Mouse (Mus musculus) c-Kit-positive CD71-negative TER-119-negative erythroid progenitor cells, embryonic 14.5 days (primary cell): ENCODE results near the gene Trmt10c.
A peak's percentile ranks its signal among the peaks of the same experiment; 100 is the strongest.

Source experiments
- DNase-seq: peaks from one replicate; pipeline ENCODE4 v3.0.0-alpha.2; 2013; ENCODE audit warnings: low read depth

Trmt10c gene

GRCm38 (mm10) chr16:56038090-56038489 lies 471 bp upstream of the Trmt10c start:
- no peak for DNase-seq

- no peak for DNase-seq
Measured at GRCm38 (mm10) chr16:56036501-56036900, 1.1 kb downstream of the Trmt10c start.

GRCm38 (mm10) chr16:56034566-56034965 lies 3.1 kb downstream of the Trmt10c start:
- DNase-seq = no peak

GRCm38 (mm10) chr16:56029661-56030082 lies 7.9 kb downstream of the Trmt10c start, which contains the start of gene Pcnp:
Gene Pcnp (minus strand): TSS chr16:56029739.
- DNase-seq = peak; percentile 97

- DNase-seq = no peak
Measured at GRCm38 (mm10) chr16:56028722-56029551, 8.7 kb downstream of the Trmt10c start.

- no peak for DNase-seq
Measured at GRCm38 (mm10) chr16:56027854-56028629, 9.6 kb downstream of the Trmt10c start.

GRCm38 (mm10) chr16:56019660-56020059 lies 18.0 kb downstream of the Trmt10c start:
- DNase-seq = no peak

- no peak for DNase-seq
Measured at GRCm38 (mm10) chr16:56014076-56014475, 23.5 kb downstream of the Trmt10c start.

GRCm38 (mm10) chr16:56012789-56013743 lies 24.6 kb downstream of the Trmt10c start:
- no peak for DNase-seq

- no peak for DNase-seq
Measured at GRCm38 (mm10) chr16:56008862-56009261, 28.8 kb downstream of the Trmt10c start.

- no peak for DNase-seq
Measured at GRCm38 (mm10) chr16:56006798-56007197, 30.8 kb downstream of the Trmt10c start.

GRCm38 (mm10) chr16:55994235-55994634 lies 43.4 kb downstream of the Trmt10c start:
- DNase-seq = no peak

GRCm38 (mm10) chr16:55990311-55990710 lies 47.3 kb downstream of the Trmt10c start:
- no peak for DNase-seq

- no peak for DNase-seq
Measured at GRCm38 (mm10) chr16:55986001-55986400, 51.6 kb downstream of the Trmt10c start.
